In genomic region chr7:17062389-17062788, GRCm38 (mm10) we compare ENCODE assay signal across 8 mouse cellular contexts. TPM values are rescaled to one million over a fixed set of nuclear protein-coding genes. Genes with fewer than 3 reads are reported as not detected.
DNase-seq lines count a peak whose midpoint lies in the region; ATAC-seq and TF ChIP-seq lines count a peak whose summit lies in the region.

TSS of gene Hif3a (minus strand) at chr7:17062427.

- peak within 1 kb of the TSS; percentile 53; the same call in 1 of the 2 replicates for H3K9ac ChIP-seq in forebrain, embryonic 14.5 days (ENCODE audit: low read length)
- peak within 1 kb of the TSS; percentile 78 for H3K9ac ChIP-seq in stomach, postnatal 0 days (ENCODE audit: low read length)

- no peaks in the 10 kb centered on the region for H3K9me3 ChIP-seq in forebrain, embryonic 14.5 days (replicated peaks; ENCODE audit: control insufficient read depth, low read length)
- no peaks in the 10 kb centered on the region for H3K9me3 ChIP-seq in hindbrain, embryonic 10.5 days
- no peaks in the 10 kb centered on the region for H3K9me3 ChIP-seq in stomach, postnatal 0 days (ENCODE audit: control insufficient read depth, low read length)

- TF ChIP-seq CTCF in stomach, postnatal 0 days (IDR thresholded peaks at IDR 0.05; ENCODE audit: low read depth) = no peak

- peaks cover 37% of the 10 kb centered on the region for H3K4me1 ChIP-seq in forebrain, embryonic 14.5 days (ENCODE audit: control insufficient read depth, insufficient read depth, low read length)
- H3K4me1 ChIP-seq in hindbrain, embryonic 10.5 days (replicated peaks) = peaks cover 36% of the 10 kb centered on the region
- H3K4me1 ChIP-seq in stomach, postnatal 0 days (replicated peaks; ENCODE audit: control insufficient read depth, insufficient read depth) = peaks cover 9% of the 10 kb centered on the region

- H3K27me3 ChIP-seq in forebrain, embryonic 14.5 days (replicated peaks; ENCODE audit: control insufficient read depth, insufficient read depth, low read length) = no peaks in the 10 kb centered on the region
- H3K27me3 ChIP-seq in hindbrain, embryonic 10.5 days (ENCODE audit: insufficient read depth, poor library complexity, severe bottlenecking) = peaks cover 35% of the 10 kb centered on the region
- H3K27me3 ChIP-seq in stomach, postnatal 0 days (ENCODE audit: control insufficient read depth, insufficient read depth, low read length) = no peaks in the 10 kb centered on the region

- peak; percentile 82 for ATAC-seq in forebrain, embryonic 14.5 days
- ATAC-seq in stomach, postnatal 0 days (ENCODE audit: low FRiP score, low TSS enrichment) = peak; percentile 41

- peak; percentile 33 for DNase-seq in urinary bladder, postnatal 25 days (ENCODE audit: low spot score)
- no peak for DNase-seq in urinary bladder, adult 2 months (ENCODE audit: low spot score)
- DNase-seq in forebrain, embryonic 14.5 days (ENCODE audit: low spot score) = peak; percentile 93
- DNase-seq in hindbrain, embryonic 10.5 days (ENCODE audit: low spot score) = peak; percentile 85
- DNase-seq in left cerebral cortex, postnatal 10 days (ENCODE audit: extremely low spot score in 1 of 2, low spot score in 2 of 2) = peak; percentile 73 to 83
- peak; percentile 80 to 90 for DNase-seq in lung, postnatal 4 days
- peak; percentile 93 for DNase-seq in stomach, postnatal 0 days (ENCODE audit: low spot score)
- no peak for DNase-seq in spleen, adult 12 weeks (ENCODE audit: low spot score)

- peak within 1 kb of the TSS; percentile 67 for H3K4me2 ChIP-seq in forebrain, embryonic 14.5 days (ENCODE audit: low read length)
- H3K4me2 ChIP-seq in stomach, postnatal 0 days (replicated peaks; ENCODE audit: low read depth) = peak within 1 kb of the TSS; percentile 51

- H3K36me3 ChIP-seq in forebrain, embryonic 14.5 days (ENCODE audit: control insufficient read depth, insufficient read depth, low read length) = no peaks in the 10 kb centered on the region
- H3K36me3 ChIP-seq in hindbrain, embryonic 10.5 days = no peaks in the 10 kb centered on the region
- H3K36me3 ChIP-seq in stomach, postnatal 0 days (ENCODE audit: control insufficient read depth, insufficient read depth, low read length) = no peaks in the 10 kb centered on the region

- peak within 1 kb of the TSS; percentile 35 for H3K4me3 ChIP-seq in forebrain, embryonic 14.5 days (ENCODE audit: low read depth, low read length)
- peak within 1 kb of the TSS; percentile 55 for H3K4me3 ChIP-seq in hindbrain, embryonic 10.5 days
- H3K4me3 ChIP-seq in stomach, postnatal 0 days (ENCODE audit: low read depth, low read length) = peak within 1 kb of the TSS; percentile 60

- intact Hi-C loops in left cerebral cortex, postnatal 10 days (cut with DNase I) = loop anchor here (5.0 kb wide), 2 partner anchors 45 to 110 kb away; no protein-coding TSS in a partner anchor

- TF ChIP-seq EP300 in stomach, postnatal 0 days (optimal IDR thresholded peaks at IDR 0.05) = no peak

- WGBS in forebrain, embryonic 14.5 days = 0% methylated on average over 15 of the region's 15 CpGs
- 2% methylated on average over 15 of the region's 15 CpGs for WGBS in hindbrain, embryonic 10.5 days
- under 1% methylated on average over 13 of the region's 15 CpGs for WGBS in stomach, postnatal 0 days

- no peak within 1 kb of the TSS for H3K27ac ChIP-seq in forebrain, embryonic 14.5 days (ENCODE audit: low read depth, low read length)
- H3K27ac ChIP-seq in hindbrain, embryonic 10.5 days = peak within 1 kb of the TSS; percentile 77
- H3K27ac ChIP-seq in stomach, postnatal 0 days (replicated peaks) = peak within 1 kb of the TSS; percentile 99

RNA-seq across cellular contexts. Expression of gene Hif3a, which starts in this region (rescaled TPM):
- polyA plus RNA-seq in urinary bladder, adult 2 months (2012; rRNA removed) = 1.5 and 4.1 TPM in 2 replicates
- polyA plus RNA-seq in forebrain, embryonic 14.5 days (2014; fragmentation: Nextera tagmentation; extraction: Ambion mirVana) = 2.8 and 5.7 TPM in 2 replicates
- polyA plus RNA-seq in hindbrain, embryonic 10.5 days (2016; fragmentation: Nextera tagmentation; extraction: Ambion mirVana) = 4.8 and 5.6 TPM in 2 replicates
- total RNA-seq in left cerebral cortex, postnatal 10 days (2021) = 10 to 100 TPM in 1 of 2 experiments, 1 to 10 TPM in 1; 6.5 to 16.9 TPM
- 3.4 and 4.0 TPM in 2 replicates for polyA plus RNA-seq in stomach, postnatal 0 days (2015; fragmentation: Nextera tagmentation; extraction: Ambion mirVana)

Comparison
In these comparisons a context has a peak if more than half of its experiments do, and no peak if none do; other contexts are left out.
1. DNase-seq: peak in urinary bladder, postnatal 25 days (single experiment), forebrain, embryonic 14.5 days (single experiment), hindbrain, embryonic 10.5 days (single experiment), left cerebral cortex, postnatal 10 days (2 of 2), lung, postnatal 4 days (2 of 2) and stomach, postnatal 0 days (single experiment); none in urinary bladder, adult 2 months (single experiment) and spleen, adult 12 weeks (single experiment).
2. Peak in every context shown above with its lines, with median percentiles within 50 percentile points of each other: H3K4me3 ChIP-seq.